Mouse (Mus musculus) urinary bladder, adult 18-20 months (tissue): ENCODE data around the gene Popdc2.
A peak's percentile ranks its signal among the peaks of the same experiment; 100 is the strongest.

Experiments used
- DNase-seq, 2 experiments: peaks; one replicate each; pipeline ENCODE4 v3.0.0; 2022; ENCODE audit warnings: low spot score in 2 of 2, mixed read lengths in 2 of 2

The Popdc2 gene

GRCm38 (mm10) chr16:38376163-38376840 lies 14.3 kb downstream of the Popdc2 start:
- DNase-seq = no peak

GRCm38 (mm10) chr16:38376841-38377249 lies 14.8 kb downstream of the Popdc2 start:
- DNase-seq = no peak

GRCm38 (mm10) chr16:38377546-38377945 lies 15.5 kb downstream of the Popdc2 start:
- no peak for DNase-seq

- no peak for DNase-seq
Observed at GRCm38 (mm10) chr16:38378591-38378990, 16.6 kb downstream of the Popdc2 start.

GRCm38 (mm10) chr16:38379088-38379487 lies 17.1 kb downstream of the Popdc2 start:
- no peak for DNase-seq

GRCm38 (mm10) chr16:38379493-38379892 lies 17.5 kb downstream of the Popdc2 start:
- DNase-seq = no peak

- DNase-seq = no peak
Observed at GRCm38 (mm10) chr16:38379926-38380325, 17.9 kb downstream of the Popdc2 start.

GRCm38 (mm10) chr16:38383683-38384082 lies 21.7 kb downstream of the Popdc2 start:
- no peak for DNase-seq

- no peak for DNase-seq
Observed at GRCm38 (mm10) chr16:38385184-38385634, 23.2 kb downstream of the Popdc2 start.

- no peak for DNase-seq
Observed at GRCm38 (mm10) chr16:38385700-38386099, 23.7 kb downstream of the Popdc2 start.

- DNase-seq = no peak
Observed at GRCm38 (mm10) chr16:38387389-38387788, 25.4 kb downstream of the Popdc2 start.

GRCm38 (mm10) chr16:38388757-38389156 lies 26.7 kb downstream of the Popdc2 start:
- no peak for DNase-seq

- DNase-seq = no peak
Observed at GRCm38 (mm10) chr16:38389284-38389893, 27.4 kb downstream of the Popdc2 start.

GRCm38 (mm10) chr16:38390322-38390721 lies 28.3 kb downstream of the Popdc2 start:
- DNase-seq = no peak

- DNase-seq = peak in 1 of 2 experiments; percentile 32
Observed at GRCm38 (mm10) chr16:38392126-38392894, 30.3 kb downstream of the Popdc2 start.

- DNase-seq = no peak
Observed at GRCm38 (mm10) chr16:38394191-38394618, 32.2 kb downstream of the Popdc2 start.

- no peak for DNase-seq
Observed at GRCm38 (mm10) chr16:38395060-38395730, 33.2 kb downstream of the Popdc2 start.

GRCm38 (mm10) chr16:38396155-38396554 lies 34.1 kb downstream of the Popdc2 start:
- peak in 1 of 2 experiments; percentile 49 for DNase-seq

GRCm38 (mm10) chr16:38398266-38398665 lies 36.3 kb downstream of the Popdc2 start:
- DNase-seq = no peak

GRCm38 (mm10) chr16:38399076-38399475 lies 37.1 kb downstream of the Popdc2 start:
- DNase-seq = no peak

GRCm38 (mm10) chr16:38399531-38400231 lies 37.7 kb downstream of the Popdc2 start:
- peak; percentile 14 to 56 for DNase-seq
